ENCODE assay signal across 21 mouse cellular contexts in genomic region chr9:22993531-22993930, GRCm38 (mm10).
"Had no signal": no experiment of that assay in that cellular context is flagged by ENCODE, and none has a peak within 500 bp of the region (broad histone marks: within the 10 kb centered on the region; RNA-seq: fewer than 3 reads in every experiment).

No protein-coding gene starts in this region.

- H3K9me3 ChIP-seq: liver, embryonic 15.5 days; lung, embryonic 15.5 days; midbrain, embryonic 13.5 days; midbrain, embryonic 15.5 days; neural tube, embryonic 12.5 days had no signal

- ATAC-seq: liver, postnatal 0 days; lung, postnatal 0 days; midbrain, embryonic 13.5 days; midbrain, embryonic 15.5 days had no signal

- H3K4me3 ChIP-seq: liver, embryonic 15.5 days; lung, embryonic 15.5 days; megakaryocyte, embryonic 14.5 days; midbrain, embryonic 13.5 days; midbrain, embryonic 15.5 days; neural tube, embryonic 12.5 days had no signal

- H3K36me3 ChIP-seq: liver, embryonic 15.5 days; lung, embryonic 15.5 days; midbrain, embryonic 13.5 days; midbrain, embryonic 15.5 days; neural tube, embryonic 12.5 days had no signal

- H3K4me1 ChIP-seq: liver, embryonic 15.5 days; lung, embryonic 15.5 days; megakaryocyte, embryonic 14.5 days; midbrain, embryonic 13.5 days; midbrain, embryonic 15.5 days; neural tube, embryonic 12.5 days had no signal

- H3K27ac ChIP-seq: liver, embryonic 15.5 days; lung, embryonic 15.5 days; macrophage; midbrain, embryonic 13.5 days; midbrain, embryonic 15.5 days; neural tube, embryonic 12.5 days had no signal

- H3K4me2 ChIP-seq: liver, embryonic 15.5 days; lung, embryonic 15.5 days; midbrain, embryonic 11.5 days; midbrain, embryonic 13.5 days; midbrain, embryonic 15.5 days; neural tube, embryonic 12.5 days had no signal

- H3K27me3 ChIP-seq: liver, embryonic 15.5 days; lung, embryonic 15.5 days; midbrain, embryonic 13.5 days; midbrain, embryonic 15.5 days; neural tube, embryonic 12.5 days had no signal

- H3K9ac ChIP-seq: liver, embryonic 15.5 days; liver, postnatal 0 days; lung, embryonic 15.5 days; midbrain, embryonic 13.5 days; midbrain, embryonic 15.5 days; neural tube, embryonic 12.5 days had no signal

- DNase-seq: liver, postnatal 0 days; lung, adult 2 months; lung, postnatal 14 days; lung, postnatal 36 days; retina, postnatal 1 day; right cerebral cortex, adult 18-20 months; right cerebral cortex, postnatal 25 days; right cerebral cortex, postnatal 4 days; spleen, adult 18-20 months; thymus, adult 18-20 months; thymus, postnatal 14 days; thymus, postnatal 36 days had no signal
